Mouse (Mus musculus): ENCODE measurements around the gene Kif17.

DNA sequence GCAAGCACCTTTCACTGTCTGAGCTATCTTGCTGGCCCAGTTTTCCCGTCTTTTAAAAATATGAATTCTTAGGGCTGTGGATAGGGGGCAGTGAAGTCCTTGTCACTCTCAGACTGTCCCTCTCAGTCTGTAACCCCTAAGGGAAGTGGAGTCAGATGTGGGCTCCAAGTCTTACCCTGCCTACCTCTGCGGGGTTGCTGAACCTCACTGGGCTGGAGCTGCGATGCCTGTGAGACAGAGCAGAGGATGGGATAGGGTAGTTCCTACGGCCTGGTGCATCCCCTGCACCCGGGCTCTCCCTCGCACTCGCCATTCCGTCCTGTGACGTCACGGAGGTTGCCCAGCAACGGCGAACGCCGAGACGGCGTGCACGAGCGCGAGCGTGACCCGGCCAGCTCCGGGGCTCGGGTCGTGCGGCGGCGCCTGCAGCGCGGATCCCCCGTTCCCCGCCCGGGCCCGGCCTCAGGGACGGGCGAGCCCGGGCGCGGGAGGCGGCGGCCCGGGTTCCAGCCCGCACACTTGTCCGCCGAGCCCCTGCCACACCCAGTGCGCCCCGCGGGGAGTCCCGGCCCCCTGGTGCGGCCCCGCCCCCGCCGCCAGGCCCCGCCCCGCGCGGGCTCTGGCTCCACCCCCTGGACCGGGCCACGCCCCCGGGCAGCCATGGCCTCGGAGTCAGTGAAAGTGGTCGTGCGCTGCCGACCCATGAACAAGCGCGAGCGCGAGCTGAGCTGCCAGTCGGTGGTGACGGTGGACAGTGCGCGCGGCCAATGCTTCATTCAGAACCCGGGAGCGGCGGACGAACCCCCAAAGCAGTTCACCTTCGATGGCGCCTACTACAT is 11.8 kb downstream of the Kif17 start:
- TF ChIP-seq CTCF (IDR thresholded peaks at IDR 0.05; ENCODE audit: extremely low read depth, insufficient read depth, insufficient read length, insufficient replicate concordance) (no peak), POLR2A (IDR thresholded peaks at IDR 0.05; ENCODE audit: low read depth, low read length) (no peak)

Data from spleen, adult 2 months (tissue).